Mouse (Mus musculus) T-helper 17 cell (primary cell): ENCODE results near the gene Camta2.

Source experiments
- in situ Hi-C, 2 experiments: fragments of 300-600 bp; cut with MboI, MseI; formaldehyde crosslinking; loops; 1 replicate in 1 of 2; 2 replicates in 1 of 2; pipeline ENCODE4 v1.15.1; 2025; ENCODE audit warnings: high pct_unique_total_duplicates in 2 of 2

The Camta2 gene

GRCm38 (mm10) chr11:70667271-70668150, 20.4 kb downstream of the Camta2 start:
- in situ Hi-C loops, result loop anchor here (10.0 to 25.0 kb wide), 3 partner anchors 753 to 1580 kb away; partner anchors contain the start of genes Gps2 (in 1 of the 2), Per1 (in 1 of the 2) and Vamp2 (in 1 of the 2)

GRCm38 (mm10) chr11:70666687-70667086, 21.2 kb downstream of the Camta2 start:
- in situ Hi-C loops, result loop anchor here (10.0 to 25.0 kb wide), 3 partner anchors 752 to 1579 kb away; partner anchors contain the start of genes Gps2 (in 1 of the 2), Per1 (in 1 of the 2) and Vamp2 (in 1 of the 2)

DNA sequence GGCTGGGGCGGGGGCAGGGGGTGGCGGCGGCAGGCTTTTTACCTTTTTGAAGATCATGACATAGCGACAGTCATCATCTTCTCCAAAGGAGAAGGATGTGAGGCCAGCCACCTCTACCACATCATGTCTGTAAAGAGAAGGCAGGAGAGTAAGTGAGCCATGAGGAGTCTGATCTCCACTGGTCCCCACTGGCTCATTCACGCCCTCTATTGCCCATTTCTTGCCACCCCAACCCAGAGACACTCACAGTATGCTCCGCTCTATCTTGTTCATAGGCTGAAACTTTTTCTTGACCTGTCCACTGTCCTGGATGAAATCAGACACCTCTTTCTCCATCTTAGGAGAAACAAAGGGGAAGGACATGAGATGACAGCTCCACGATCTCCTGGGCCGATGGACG, 23.2 kb downstream of the Camta2 start:
- in situ Hi-C loops, result loop anchor here (10.0 to 25.0 kb wide), 3 partner anchors 750 to 1577 kb away; partner anchors contain the start of genes Gps2 (in 1 of the 2), Per1 (in 1 of the 2) and Vamp2 (in 1 of the 2)

GRCm38 (mm10) chr11:70663957-70664356, 23.9 kb downstream of the Camta2 start:
- in situ Hi-C loops, result loop anchor here (10.0 to 25.0 kb wide), 3 partner anchors 749 to 1577 kb away; partner anchors contain the start of genes Gps2 (in 1 of the 2), Per1 (in 1 of the 2) and Vamp2 (in 1 of the 2)

GRCm38 (mm10) chr11:70663101-70663500, 24.8 kb downstream of the Camta2 start:
- in situ Hi-C loops, result loop anchor here (10.0 to 25.0 kb wide), 3 partner anchors 748 to 1576 kb away; partner anchors contain the start of genes Gps2 (in 1 of the 2), Per1 (in 1 of the 2) and Vamp2 (in 1 of the 2)

DNA sequence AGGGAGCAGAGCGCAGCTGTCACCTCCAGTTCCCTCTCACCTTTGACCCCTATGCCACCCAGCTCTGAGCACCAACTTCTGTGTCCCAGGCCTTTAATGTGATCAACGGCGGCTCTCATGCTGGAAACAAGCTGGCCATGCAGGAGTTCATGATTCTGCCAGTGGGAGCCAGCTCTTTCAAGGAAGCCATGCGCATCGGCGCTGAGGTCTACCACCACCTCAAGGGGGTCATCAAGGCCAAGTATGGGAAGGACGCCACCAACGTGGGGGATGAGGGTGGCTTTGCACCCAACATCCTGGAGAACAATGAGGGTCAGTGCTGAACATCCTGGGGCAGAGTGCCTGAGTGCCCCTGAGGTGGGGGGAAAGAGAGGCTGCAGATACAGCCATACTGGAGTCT, 27.3 kb downstream of the Camta2 start:
- in situ Hi-C loops, result loop anchor here (10.0 to 25.0 kb wide), 3 partner anchors 746 to 1573 kb away; partner anchors contain the start of genes Gps2 (in 1 of the 2), Per1 (in 1 of the 2) and Vamp2 (in 1 of the 2)

GRCm38 (mm10) chr11:70658942-70659341, 29.0 kb downstream of the Camta2 start:
- in situ Hi-C loops, result loop anchor here in 1 of 2 experiments (10.0 to 25.0 kb wide), 2 partner anchors 664 to 1572 kb away; partner anchors contain the start of genes Gabarap, Per1, Phf23 and Vamp2

GRCm38 (mm10) chr11:70658521-70658920, 29.4 kb downstream of the Camta2 start:
- in situ Hi-C loops, result loop anchor here in 1 of 2 experiments (10.0 to 25.0 kb wide), 2 partner anchors 664 to 1571 kb away; partner anchors contain the start of genes Gabarap, Per1, Phf23 and Vamp2

GRCm38 (mm10) chr11:70657991-70658390, 29.9 kb downstream of the Camta2 start:
- in situ Hi-C loops, result loop anchor here in 1 of 2 experiments (10.0 to 25.0 kb wide), 2 partner anchors 663 to 1571 kb away; partner anchors contain the start of genes Gabarap, Per1, Phf23 and Vamp2

DNA sequence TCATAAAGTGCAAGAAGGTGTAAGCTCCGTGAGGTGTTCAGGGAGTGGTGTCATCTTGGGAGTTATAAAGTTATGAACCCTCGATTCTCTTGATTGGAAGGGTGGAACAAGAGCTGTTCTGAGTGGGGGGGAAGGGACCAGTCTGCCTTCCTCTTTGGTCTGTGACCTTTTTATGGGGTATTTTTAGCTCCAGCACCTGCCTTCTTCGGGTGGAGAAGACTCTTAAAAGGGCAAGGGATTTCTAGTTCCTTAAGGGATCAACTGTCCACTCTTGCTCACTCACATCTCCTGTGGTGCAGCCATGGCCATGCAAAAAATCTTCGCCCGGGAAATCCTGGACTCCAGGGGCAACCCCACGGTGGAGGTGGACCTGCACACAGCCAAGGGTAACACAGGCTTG, 30.3 kb downstream of the Camta2 start:
- in situ Hi-C loops, result loop anchor here in 1 of 2 experiments (10.0 to 25.0 kb wide), 2 partner anchors 663 to 1570 kb away; partner anchors contain the start of genes Gabarap, Per1, Phf23 and Vamp2

DNA sequence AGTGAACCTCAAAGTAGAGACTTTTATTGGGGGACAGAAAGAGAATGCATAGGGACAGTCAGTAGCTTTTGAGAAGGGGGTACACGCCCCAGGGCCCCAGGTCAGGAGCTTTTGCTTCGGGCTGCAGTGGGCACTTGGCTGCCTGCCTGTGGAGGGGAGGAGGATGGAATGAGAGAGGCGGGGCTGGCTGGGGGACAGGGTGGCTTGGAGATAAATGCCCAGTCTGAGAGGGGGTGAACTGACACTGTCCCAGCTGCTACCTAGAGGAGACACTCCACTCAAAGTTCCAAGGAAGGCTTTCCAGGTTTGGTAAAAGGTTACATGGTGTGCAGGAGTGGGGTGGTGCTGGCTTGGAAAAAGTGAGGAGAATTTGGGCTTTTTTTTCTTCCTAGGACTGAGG, 30.9 kb downstream of the Camta2 start, which contains the start of gene Eno3:
Gene Eno3 (plus strand): TSS at position 239 of the 400 bp plus-strand sequence.
- in situ Hi-C loops, result loop anchor here in 1 of 2 experiments (10.0 to 25.0 kb wide), 2 partner anchors 662 to 1570 kb away; partner anchors contain the start of genes Gabarap, Per1, Phf23 and Vamp2

GRCm38 (mm10) chr11:70656456-70656927, 31.4 kb downstream of the Camta2 start:
- in situ Hi-C loops, result loop anchor here in 1 of 2 experiments (10.0 to 25.0 kb wide), 2 partner anchors 662 to 1569 kb away; partner anchors contain the start of genes Gabarap, Per1, Phf23 and Vamp2

DNA sequence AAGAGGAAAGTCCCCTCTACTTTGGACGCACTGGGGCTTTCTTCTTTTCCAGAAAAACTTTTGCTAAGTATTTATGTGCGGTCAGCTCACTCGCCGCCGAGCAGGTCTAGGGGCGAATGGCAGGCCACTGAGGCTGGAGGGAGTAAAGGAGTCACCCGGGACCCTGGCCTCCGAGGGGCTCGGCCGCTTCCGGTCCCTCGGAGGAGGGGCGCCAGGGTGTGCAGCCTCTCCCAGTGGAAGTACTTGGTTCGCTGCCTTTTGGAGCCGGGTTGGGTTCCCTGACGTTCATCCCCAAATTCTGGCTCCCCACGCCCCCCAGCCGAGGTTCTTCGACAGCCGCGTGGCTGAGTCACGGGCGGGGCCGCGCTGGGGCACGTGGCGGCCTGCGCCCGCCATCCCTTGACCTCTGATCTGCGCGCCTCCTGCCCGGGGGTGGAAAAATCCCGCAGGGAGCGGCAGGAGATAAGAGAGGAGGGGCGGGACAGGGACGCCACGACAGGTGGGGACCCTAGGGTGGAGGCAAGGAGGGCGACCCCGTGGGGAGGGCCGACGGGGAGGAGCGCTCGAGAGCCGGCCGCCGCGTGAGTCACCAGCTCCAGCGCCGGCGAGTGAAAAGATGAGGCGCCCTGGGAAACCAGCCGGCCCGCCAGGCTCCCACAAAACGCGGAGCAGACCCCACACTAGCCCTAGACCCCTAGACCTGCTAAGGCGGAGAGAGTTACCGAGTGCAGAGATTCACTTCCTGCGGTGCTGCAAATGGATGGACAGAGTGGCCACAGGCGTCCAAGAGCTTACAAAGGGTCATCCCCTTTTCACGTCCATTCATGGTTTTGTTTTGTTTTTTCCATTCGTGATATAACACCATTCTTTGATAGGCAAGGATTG, 32.1 kb downstream of the Camta2 start:
- in situ Hi-C loops, result loop anchor here in 1 of 2 experiments (10.0 to 25.0 kb wide), 2 partner anchors 661 to 1569 kb away; partner anchors contain the start of genes Gabarap, Per1, Phf23 and Vamp2

DNA sequence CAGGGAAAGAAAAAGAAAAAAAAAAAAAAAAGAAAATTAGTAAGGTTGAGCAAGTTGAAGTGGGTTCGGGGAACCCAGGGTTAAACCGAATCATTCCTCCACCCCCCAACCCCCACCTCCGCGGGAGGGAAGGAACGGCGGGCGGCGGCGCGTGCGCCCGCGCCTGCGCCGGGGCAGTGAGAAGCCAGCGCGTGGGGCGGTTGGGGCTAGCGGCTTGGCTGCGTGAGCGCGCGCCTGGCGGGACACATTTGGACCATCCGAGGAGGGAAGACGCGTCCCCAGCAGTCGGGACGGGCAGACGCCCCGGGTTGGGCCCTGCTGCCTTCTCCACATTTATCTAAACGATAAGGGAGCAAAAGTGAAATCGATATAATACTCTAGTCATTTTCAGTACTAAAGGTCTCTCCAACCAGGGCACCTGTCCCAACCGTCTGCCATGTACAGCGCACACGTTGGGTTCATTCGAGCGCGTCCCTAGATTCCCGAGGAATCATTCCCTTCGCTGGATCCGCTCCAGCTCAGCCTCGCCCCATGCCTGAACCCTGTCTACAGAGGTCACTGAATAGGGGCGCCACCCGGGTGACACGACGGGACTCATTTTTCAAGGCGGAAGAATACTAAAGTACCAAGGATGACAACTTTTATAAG, 32.9 kb downstream of the Camta2 start:
- in situ Hi-C loops, result loop anchor here in 1 of 2 experiments (10.0 to 25.0 kb wide), 2 partner anchors 660 to 1568 kb away; partner anchors contain the start of genes Gabarap, Per1, Phf23 and Vamp2

DNA sequence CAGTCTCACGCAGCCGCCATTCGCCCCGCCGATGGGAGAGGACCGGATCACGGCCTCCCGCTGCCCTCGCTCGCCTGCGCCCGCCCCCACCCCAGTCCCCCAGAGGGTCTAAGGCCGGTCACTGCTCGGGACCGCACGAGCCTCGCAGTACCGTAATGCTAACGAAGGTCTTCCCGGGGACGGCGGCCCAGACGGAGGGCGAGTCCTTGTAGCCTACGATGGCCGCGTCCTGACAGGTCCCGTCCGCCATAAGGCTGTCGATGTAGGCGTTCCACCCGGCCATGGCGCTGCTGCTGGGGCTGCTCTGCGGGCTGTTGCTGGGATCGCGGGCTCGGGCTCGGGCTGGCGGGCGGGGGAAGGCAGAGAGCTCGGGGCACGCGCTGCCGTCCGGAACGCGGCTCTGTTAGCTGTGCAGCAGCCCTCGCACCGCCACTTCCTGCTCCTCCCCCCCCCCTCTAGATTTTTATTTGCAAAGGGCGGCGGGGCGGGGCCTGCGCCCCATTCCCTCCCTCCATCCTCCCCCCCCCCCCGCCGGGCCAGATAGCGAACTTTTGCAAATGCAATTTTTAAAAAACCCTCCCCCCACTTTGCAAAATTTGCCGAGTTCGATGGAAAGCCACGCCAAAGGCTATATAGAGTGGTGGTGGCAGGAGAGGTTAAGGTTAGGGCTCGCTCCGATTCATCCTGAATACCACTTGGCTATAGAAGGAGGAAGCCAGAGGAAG, 33.5 kb downstream of the Camta2 start, which contains the start of gene Pfn1:
Gene Pfn1 (minus strand): TSS at position 447 of the 725 bp plus-strand sequence.
- in situ Hi-C loops, result loop anchor here in 1 of 2 experiments (10.0 to 25.0 kb wide), 2 partner anchors 660 to 1567 kb away; partner anchors contain the start of genes Gabarap, Per1, Phf23 and Vamp2

GRCm38 (mm10) chr11:70653345-70654197, 34.3 kb downstream of the Camta2 start:
- in situ Hi-C loops, result loop anchor here in 1 of 2 experiments (10.0 to 25.0 kb wide), 2 partner anchors 659 to 1566 kb away; partner anchors contain the start of genes Gabarap, Per1, Phf23 and Vamp2

DNA sequence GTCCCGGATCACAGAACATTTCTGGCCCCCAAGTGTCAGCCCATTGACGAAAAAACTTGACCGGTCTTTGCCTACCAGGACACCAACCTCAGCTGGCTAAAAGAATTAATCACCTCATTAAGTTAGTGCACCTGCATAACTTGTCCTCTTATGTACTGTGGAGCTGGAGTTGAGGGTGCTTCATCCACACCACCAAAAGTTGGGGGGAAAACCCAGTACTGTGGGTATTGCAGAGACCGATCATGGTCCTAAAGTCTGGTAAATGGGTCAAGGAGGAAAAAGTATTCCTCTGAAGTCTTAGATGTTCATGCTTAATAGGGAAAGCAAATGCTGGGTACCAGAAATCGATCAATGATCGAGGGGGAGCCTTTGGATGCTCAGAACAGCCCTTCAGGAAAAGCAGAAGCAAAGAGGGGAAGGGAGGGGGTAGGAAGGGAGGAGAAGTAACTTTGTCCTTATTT, 35.0 kb downstream of the Camta2 start:
- in situ Hi-C loops, result loop anchor here in 1 of 2 experiments (10.0 to 25.0 kb wide), 2 partner anchors 658 to 1566 kb away; partner anchors contain the start of genes Gabarap, Per1, Phf23 and Vamp2
